In genomic region chr2:118873018-118873417, GRCm38 (mm10) we compare ENCODE assay signal across 21 mouse cellular contexts. TPM values are rescaled to one million over a fixed set of nuclear protein-coding genes. Genes with fewer than 3 reads are reported as not detected.
A peak's percentile ranks its signal among the peaks of the same experiment; 100 is the strongest.
DNase-seq lines count a peak whose midpoint lies in the region; TF ChIP-seq lines count a peak whose summit lies in the region.
"Had no signal": no experiment of that assay in that cellular context is flagged by ENCODE, and none has a peak within 500 bp of the region (broad histone marks: within the 10 kb centered on the region; RNA-seq: fewer than 3 reads in every experiment).

No protein-coding gene starts in this region.

- H3K27ac ChIP-seq in heart, embryonic 10.5 days: no peak overlapping the region
- H3K27ac ChIP-seq in liver, adult 2 months (replicated peaks; ENCODE audit: insufficient read depth, low read depth, low read length): no peak overlapping the region
- H3K27ac ChIP-seq: embryonic facial prominence, embryonic 13.5 days; embryonic facial prominence, embryonic 15.5 days; forebrain, embryonic 13.5 days; forebrain, embryonic 15.5 days had no signal

- no peaks in the 10 kb centered on the region for H3K9me3 ChIP-seq in heart, embryonic 10.5 days
- H3K9me3 ChIP-seq: embryonic facial prominence, embryonic 13.5 days; embryonic facial prominence, embryonic 15.5 days; forebrain, embryonic 13.5 days; forebrain, embryonic 15.5 days had no signal

- TF ChIP-seq CTCF in liver, adult 2 months (IDR thresholded peaks at IDR 0.05; ENCODE audit: low read depth, low read length): no peak

- WGBS in heart, embryonic 10.5 days: 85% methylated on average over 5 of the region's 5 CpGs
- WGBS in liver, adult 2 months: 79% methylated on average over 5 of the region's 5 CpGs

- H3K79me2 ChIP-seq in liver, adult 2 months (ENCODE audit: control insufficient read depth, insufficient read depth, low read length): no peaks in the 10 kb centered on the region

- no peak overlapping the region for H3K4me3 ChIP-seq in heart, embryonic 10.5 days
- no peak overlapping the region for H3K4me3 ChIP-seq in liver, adult 2 months (ENCODE audit: insufficient read depth, low read depth, low read length)
- H3K4me3 ChIP-seq: embryonic facial prominence, embryonic 13.5 days; embryonic facial prominence, embryonic 15.5 days; erythroblast, embryonic 14.5 days; forebrain, embryonic 13.5 days; forebrain, embryonic 15.5 days had no signal

- H3K9ac ChIP-seq in liver, adult 2 months (ENCODE audit: low read depth, low read length): no peak overlapping the region
- H3K9ac ChIP-seq: embryonic facial prominence, embryonic 13.5 days; embryonic facial prominence, embryonic 15.5 days; forebrain, embryonic 13.5 days; forebrain, embryonic 15.5 days had no signal

- peaks cover 66% of the 10 kb centered on the region for H3K36me3 ChIP-seq in heart, embryonic 10.5 days
- peaks cover 24% of the 10 kb centered on the region for H3K36me3 ChIP-seq in liver, adult 2 months (ENCODE audit: control insufficient read depth, insufficient read depth, low read length)

- H3K27me3 ChIP-seq in heart, embryonic 10.5 days (ENCODE audit: insufficient read depth, poor library complexity, severe bottlenecking): no peaks in the 10 kb centered on the region
- no peaks in the 10 kb centered on the region for H3K27me3 ChIP-seq in liver, adult 2 months (ENCODE audit: control insufficient read depth, insufficient read depth, low read length)
- H3K27me3 ChIP-seq: embryonic facial prominence, embryonic 13.5 days; embryonic facial prominence, embryonic 15.5 days; forebrain, embryonic 13.5 days; forebrain, embryonic 15.5 days had no signal

- TF ChIP-seq POLR2A in liver, adult 2 months (IDR thresholded peaks at IDR 0.05; ENCODE audit: extremely low read depth, insufficient read depth, low read length): no peak

- DNase-seq in heart, adult 18-20 months: peak; percentile 37 to 65
- DNase-seq in heart, embryonic 10.5 days (ENCODE audit: low spot score): no peak
- DNase-seq in liver, adult 2 months (ENCODE audit: extremely low read depth, low read depth, low spot score): peak; percentile 24
- no peak for DNase-seq in liver
- DNase-seq in gonadal fat pad, adult 2 months (ENCODE audit: low read depth): peak; percentile 81
- DNase-seq in kidney, adult 18-20 months: no peak
- DNase-seq: adrenal gland, adult 2 months; adrenal gland, postnatal 10 days; adrenal gland, postnatal 25 days; cerebellum, adult 11 months; cerebellum, adult 18-20 months; cerebellum, adult 8-10 months; cerebellum, adult 9-11 months; cerebellum, postnatal 14 days; cerebellum, postnatal 36 days; embryo, embryonic 11 days had no signal

- no peaks in the 10 kb centered on the region for H3K4me1 ChIP-seq in heart, embryonic 10.5 days
- H3K4me1 ChIP-seq in liver, adult 2 months (ENCODE audit: control insufficient read depth, insufficient read depth, low read length): no peaks in the 10 kb centered on the region
- H3K4me1 ChIP-seq: embryonic facial prominence, embryonic 13.5 days; embryonic facial prominence, embryonic 15.5 days; forebrain, embryonic 13.5 days had no signal

RNA-seq across cellular contexts. Expression of gene Ivd, which starts 11.3 kb away (rescaled TPM):
- 100 to 1,000 TPM; 410 to 473 TPM for total RNA-seq in heart, adult 18-20 months (2021)
- 67.2 and 82.4 TPM in 2 replicates for polyA plus RNA-seq in heart, embryonic 10.5 days (2016; fragmentation: Nextera tagmentation; extraction: Ambion mirVana)
- 127 and 146 TPM in 2 replicates for total RNA-seq in liver, adult 2 months (2014; rRNA removed)
- polyA plus RNA-seq in liver, adult 2 months (2012; rRNA removed): 146 and 216 TPM in 2 replicates
- 109 and 135 TPM in 2 replicates for polyA plus RNA-seq in gonadal fat pad, adult 2 months (2012; rRNA removed)

RNA-seq across cellular contexts. Expression of gene Bahd1, which starts 27.2 kb away (rescaled TPM):
- 10 to 100 TPM; 17.5 to 18.6 TPM for total RNA-seq in heart, adult 18-20 months (2021)
- 3.3 and 4.4 TPM in 2 replicates for polyA plus RNA-seq in heart, embryonic 10.5 days (2016; fragmentation: Nextera tagmentation; extraction: Ambion mirVana)
- 2.3 and 3.1 TPM in 2 replicates for total RNA-seq in liver, adult 2 months (2014; rRNA removed)
- polyA plus RNA-seq in liver, adult 2 months (2012; rRNA removed): 5.8 and 6.3 TPM in 2 replicates
- polyA plus RNA-seq in gonadal fat pad, adult 2 months (2012; rRNA removed): 22.9 and 29.9 TPM in 2 replicates

RNA-seq across cellular contexts. Expression of gene Chst14, which starts 53.3 kb away (rescaled TPM):
- 1 to 10 TPM; 6.9 to 7.9 TPM for total RNA-seq in heart, adult 18-20 months (2021)
- 18.8 and 20.1 TPM in 2 replicates for polyA plus RNA-seq in heart, embryonic 10.5 days (2016; fragmentation: Nextera tagmentation; extraction: Ambion mirVana)
- total RNA-seq in liver, adult 2 months (2014; rRNA removed): 0.55 and 1.2 TPM in 2 replicates
- polyA plus RNA-seq in liver, adult 2 months (2012; rRNA removed): 1.8 and 2.0 TPM in 2 replicates
- 11.8 and 12.0 TPM in 2 replicates for polyA plus RNA-seq in gonadal fat pad, adult 2 months (2012; rRNA removed)

RNA-seq across cellular contexts. Expression of gene Knstrn, which starts 59.2 kb away (rescaled TPM):
- 1 to 10 TPM in 1 of 2 experiments, under 1 TPM in 1; 0.85 to 1.6 TPM for total RNA-seq in heart, adult 18-20 months (2021)
- 113 and 127 TPM in 2 replicates for polyA plus RNA-seq in heart, embryonic 10.5 days (2016; fragmentation: Nextera tagmentation; extraction: Ambion mirVana)
- 0.83 and 2.7 TPM in 2 replicates for total RNA-seq in liver, adult 2 months (2014; rRNA removed)
- 0.11 and 0.22 TPM in 2 replicates for polyA plus RNA-seq in liver, adult 2 months (2012; rRNA removed)
- 2.0 and 2.8 TPM in 2 replicates for polyA plus RNA-seq in gonadal fat pad, adult 2 months (2012; rRNA removed)

Comparison
In these comparisons a context has a peak if more than half of its experiments do, and no peak if none do; other contexts are left out.
1. DNase-seq: peak in heart, adult 18-20 months (2 of 2), liver, adult 2 months (single experiment) and gonadal fat pad, adult 2 months (single experiment); none in heart, embryonic 10.5 days (single experiment), liver (single experiment) and kidney, adult 18-20 months (single experiment).